Mouse (Mus musculus) adrenal gland, postnatal 10 days (tissue): ENCODE measurements around the gene Sgf29. TPM values are rescaled to one million over a fixed set of nuclear protein-coding genes. Genes with fewer than 3 reads are reported as not detected.

Experiments used
- DNase-seq: peaks from one replicate; pipeline ENCODE4 v3.0.0; 2021; ENCODE audit warnings: mixed read lengths
- long read RNA-seq, 2 experiments: library from polyadenylated mRNA; stranded (forward); transcript quantifications; one replicate each; pipeline ENCODE4 v2.0.0; 2021
- total RNA-seq, 2 experiments: library from RNA; stranded (reverse); gene quantifications; 2 replicates each; pipeline ENCODE4 v1.2.3; 2021

Sgf29 gene
- 10 to 100 TPM; 31.3 to 46.9 TPM for total RNA-seq
- long read RNA-seq, experiment 1, transcript Sgf29-201 (10 exons, 1,312 nt): major isoform, 22 of 22 reads
- long read RNA-seq, experiment 1, partial matches to known transcripts: 0 of 22 reads
- long read RNA-seq, experiment 1, other reads (novel, unspliced or antisense): 0 of 22 reads
- long read RNA-seq, experiment 2, transcript Sgf29-201 (10 exons, 1,312 nt): major isoform, 14 of 17 reads
- long read RNA-seq, experiment 2, partial matches to known transcripts: 1 of 17 reads
- long read RNA-seq, experiment 2, other reads (novel, unspliced or antisense): 2 of 17 reads

DNA sequence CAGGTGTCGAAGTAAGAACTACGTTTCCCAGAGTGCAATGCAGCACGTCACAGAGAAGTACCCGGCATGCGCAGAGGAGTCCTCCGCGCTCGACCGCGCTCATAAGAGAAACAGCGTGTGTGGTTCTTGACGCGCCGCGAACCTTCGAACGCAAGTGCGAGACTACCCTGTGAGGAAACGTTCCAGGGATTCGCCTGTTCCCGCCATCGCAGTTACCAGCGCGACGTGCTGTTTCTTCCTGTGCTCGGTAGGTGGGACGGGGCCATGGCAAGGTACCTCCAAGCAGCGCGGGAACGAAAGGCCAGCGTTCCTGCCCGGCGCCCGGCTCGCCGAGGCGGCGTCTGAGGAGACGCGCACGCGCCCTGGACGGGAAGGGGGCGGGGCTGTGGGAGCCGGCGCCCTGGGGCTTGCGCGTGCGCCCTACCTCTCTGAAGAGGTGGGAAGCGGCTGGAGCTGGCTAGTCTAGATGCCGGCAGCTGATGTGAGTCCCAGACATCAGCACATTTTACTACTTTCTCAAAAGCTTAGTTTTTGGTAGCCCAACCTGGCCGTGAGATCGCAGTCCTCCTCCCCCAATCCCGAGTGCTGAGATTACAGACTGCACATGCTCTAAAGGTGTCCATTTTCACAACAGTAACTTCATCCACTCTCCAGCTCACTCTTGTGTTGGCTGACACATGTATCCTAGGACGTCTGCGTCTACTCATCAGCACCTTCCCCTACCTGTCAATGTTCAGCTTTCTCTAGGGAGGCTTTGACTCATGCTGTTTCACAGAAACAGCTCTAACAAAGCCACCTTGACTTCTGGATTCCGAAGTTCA lies at the start of gene Sgf29:
Gene Sgf29 (plus strand): TSS at position 79 of the 821 bp plus-strand sequence.
- peak; percentile 97 for DNase-seq

DNA sequence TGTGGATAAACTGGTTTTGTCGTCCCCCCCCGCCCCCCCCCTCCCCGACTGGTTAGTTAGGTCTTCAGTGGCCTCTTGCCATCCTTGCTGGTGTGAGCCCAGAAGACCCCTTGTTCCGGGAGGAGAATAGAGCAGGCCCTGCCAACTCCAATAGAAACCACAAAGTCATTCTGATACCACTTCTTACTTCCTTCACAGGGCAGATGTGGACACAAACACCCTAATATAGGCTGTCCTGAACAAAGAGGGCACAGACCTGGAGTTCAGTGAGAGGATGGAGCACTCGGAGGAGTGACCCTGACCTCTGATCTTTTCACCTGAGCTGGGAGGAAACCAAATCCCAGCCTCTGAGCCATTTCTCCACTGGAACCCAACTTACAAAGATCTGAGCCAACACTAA lies 47.2 kb upstream of the Sgf29 start:
- DNase-seq: no peak

DNA sequence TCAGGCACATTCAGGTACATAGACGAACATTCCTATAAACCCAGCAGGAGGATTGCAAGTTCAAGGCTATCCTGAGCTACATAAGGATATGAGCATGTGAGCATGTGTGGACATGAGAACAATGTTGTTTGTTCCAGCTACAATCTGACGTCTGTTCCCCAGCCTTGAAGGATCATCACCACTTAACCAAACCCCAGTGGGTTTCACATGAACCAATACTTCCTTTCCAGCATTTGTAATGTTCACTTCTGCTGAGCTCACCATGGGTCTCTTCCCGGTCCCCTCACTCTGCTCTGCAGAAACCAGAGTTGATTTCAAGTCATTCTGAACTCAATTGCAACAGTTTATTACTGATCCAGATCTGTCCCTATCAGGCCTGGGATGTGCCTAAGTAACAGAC lies 46.5 kb upstream of the Sgf29 start:
- DNase-seq: no peak

DNA sequence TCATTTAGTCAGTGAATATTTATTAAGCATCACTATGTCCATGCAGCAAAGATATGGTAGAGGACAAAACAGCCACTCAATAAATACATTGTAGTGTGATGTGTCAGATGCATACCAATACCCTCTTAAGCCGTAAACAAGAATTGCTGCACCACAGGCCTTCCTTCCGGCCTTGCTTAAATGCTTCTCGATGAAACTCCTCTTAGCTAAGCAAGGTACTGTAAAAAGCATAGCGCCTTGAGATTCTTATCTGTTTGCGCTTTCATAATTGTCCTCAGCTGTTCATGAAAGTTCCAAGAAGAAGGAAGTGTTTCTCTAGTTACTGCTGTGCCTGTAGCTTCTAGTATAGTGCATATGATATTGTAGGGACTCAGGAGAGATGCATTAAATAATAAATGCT lies 42.5 kb upstream of the Sgf29 start:
- DNase-seq: no peak

DNA sequence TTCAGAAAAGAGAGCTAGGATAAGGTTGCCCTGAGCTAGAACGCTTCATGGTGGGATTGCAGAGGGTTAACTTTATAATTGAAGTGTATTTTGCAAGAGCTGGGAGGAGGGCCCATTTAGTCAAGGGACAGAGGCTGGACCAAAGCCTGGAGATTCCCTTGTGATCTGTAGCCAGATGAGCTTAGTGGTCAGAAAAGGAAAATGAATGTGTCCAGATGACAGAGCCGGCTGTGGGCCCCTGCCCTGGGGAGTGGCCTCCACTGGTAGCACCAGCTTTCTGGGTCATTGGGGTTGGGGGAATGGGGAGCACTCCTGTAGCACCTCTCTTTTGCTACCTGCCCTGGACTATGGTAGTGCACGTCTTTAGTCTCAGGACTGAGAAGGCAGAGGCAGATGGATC lies 42.0 kb upstream of the Sgf29 start:
- DNase-seq: peak; percentile 70

DNA sequence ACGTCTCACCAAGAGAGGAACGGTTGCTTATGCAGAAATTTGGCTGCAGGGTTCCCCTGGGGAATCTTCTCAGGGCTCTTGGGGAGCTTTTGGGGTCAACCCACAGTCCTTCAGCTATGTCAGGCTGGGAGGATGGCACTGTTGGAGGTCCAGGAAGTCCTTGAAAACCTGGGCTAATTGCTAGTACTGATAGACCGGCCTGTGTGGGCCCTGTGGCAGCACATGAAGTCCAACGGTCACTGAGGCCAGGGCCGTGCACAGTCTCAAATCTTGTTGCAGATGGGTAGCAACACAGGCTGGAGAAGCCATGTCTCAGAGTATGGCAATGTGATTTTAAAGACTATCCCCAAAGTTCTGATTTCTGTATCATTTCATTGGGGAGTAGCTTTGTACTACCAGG lies 41.3 kb upstream of the Sgf29 start:
- no peak for DNase-seq

DNA sequence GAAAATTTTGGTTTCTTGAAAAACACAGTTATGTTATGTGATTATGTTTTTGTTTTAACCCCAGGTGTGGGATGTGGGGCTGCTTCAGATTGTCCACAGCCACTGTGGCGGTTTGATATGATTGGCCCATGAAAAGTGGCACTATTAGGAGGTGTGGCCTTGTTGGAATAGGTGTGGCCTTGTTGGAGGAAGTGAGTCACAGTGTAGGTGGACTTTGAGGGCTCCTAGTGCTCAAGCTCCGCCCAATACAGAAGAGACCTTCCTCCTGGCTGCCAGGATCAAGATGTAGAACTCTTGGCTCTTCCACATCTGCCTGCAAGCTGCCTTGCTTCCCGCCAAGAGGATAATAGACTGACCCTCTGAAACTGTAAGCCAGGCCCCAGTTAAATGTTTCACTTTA lies 36.4 kb upstream of the Sgf29 start:
- DNase-seq: no peak

DNA sequence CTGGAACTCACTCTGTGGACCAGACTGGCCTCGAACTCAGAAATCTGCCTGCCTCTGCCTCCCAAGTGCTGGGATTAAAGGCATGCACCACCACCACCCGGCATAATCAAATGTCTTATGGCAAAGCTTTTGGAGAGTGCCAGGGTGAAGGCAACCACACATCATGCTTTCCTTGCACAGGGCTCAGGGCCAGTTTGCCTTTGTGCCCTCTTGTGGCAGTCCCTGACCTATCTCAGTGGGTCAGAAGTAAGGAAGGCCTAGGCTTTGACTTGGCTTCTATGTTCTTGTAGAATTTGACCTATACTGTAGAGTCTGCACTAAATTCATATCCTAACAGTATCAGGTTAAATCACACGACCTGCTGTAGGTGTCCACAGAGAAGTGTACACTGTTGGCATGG lies 32.4 kb upstream of the Sgf29 start:
- DNase-seq: no peak

DNA sequence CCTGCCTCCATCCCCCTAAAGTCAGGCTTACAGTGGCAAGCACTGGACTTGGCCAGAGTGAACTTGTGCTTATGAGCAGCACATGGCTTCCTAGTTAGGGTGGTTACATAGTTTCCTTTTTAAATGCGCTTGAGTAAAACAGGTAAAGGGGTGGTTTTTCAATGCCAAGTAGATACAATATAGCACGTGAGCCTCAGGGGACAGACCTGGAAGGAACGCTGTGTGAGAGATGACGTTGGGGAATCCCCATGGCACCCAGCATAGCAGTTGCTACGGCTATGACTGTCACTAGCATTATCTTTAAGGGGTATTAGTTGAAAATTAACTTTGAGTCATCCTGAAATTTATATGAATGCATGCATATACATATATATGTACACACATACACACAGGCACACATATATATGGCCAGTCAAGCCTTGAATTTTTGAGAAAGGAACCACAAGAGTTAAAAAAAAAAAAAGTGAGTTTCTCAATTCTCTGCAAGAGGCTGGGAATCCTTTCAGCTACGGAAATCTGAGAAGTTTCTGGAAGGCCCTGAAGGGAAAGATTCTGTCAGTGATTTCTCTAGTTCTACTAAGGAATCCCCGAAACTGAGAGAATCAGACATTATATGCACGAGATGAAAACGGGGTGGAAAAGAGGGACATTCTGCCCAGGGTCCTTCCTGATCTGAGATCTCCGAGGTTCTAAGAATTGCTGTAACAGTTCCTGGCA lies 29.4 kb upstream of the Sgf29 start:
- no peak for DNase-seq

DNA sequence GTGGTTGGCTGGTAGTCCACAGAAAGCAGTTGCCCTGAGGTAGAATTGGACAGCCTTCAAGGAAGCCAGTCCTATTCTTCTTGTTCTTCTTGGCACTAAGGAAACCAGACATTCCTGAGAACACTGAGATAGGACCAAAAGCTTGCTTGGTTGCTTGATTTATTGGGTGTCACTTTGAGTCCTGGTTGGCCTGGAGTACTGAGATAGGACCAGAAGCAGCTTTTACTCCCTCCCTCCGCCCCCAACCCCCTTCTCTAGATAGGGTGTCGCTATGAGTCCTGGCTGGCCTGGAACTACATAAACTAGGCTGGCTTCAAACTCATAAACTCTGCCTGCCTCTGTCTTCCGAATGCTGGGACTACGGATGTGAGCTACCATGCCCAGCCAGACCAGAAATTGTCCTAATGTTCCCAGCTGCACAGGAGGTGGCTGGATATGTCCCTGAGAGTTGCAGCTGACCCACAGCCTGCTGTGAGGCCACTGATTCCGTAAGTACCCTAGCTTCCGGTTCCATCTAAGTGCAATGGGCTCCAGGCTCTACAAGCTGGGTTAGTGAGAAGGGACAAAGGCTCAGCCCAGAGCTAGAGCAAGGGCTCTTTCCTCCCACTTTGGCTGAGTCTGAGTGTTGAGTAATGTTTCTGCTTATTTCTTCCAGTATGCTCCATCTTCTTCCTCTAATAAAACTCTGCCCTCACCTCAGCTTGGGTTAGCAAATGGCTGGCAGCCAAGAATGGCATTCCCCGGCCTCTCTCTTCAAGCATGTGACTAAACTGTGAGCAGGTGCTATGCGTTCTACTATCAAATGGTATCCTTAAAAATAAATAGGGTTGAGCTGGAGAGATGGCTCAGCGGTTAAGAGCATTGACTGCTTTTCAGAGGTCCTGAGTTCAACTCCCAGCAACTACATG lies 27.4 kb upstream of the Sgf29 start:
- DNase-seq: no peak

DNA sequence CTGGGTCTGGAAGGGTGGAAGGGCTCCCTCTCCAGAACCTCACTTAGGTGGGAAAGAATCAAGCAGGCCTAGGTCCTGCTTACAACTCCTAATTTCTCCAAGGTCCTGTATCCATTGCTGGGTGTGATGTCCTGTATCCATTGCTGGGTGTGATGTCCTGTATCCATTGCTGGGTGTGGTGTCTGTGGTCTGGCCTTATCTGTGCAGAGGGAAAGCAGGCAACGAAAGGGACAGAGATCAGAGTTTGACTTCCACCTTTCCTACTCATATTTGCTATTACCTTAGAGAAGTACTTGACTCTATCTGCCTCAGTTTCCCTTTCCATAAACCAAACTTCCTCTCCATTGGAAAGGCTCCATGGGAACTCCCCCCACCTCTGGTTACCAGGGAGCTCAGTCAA lies 25.7 kb upstream of the Sgf29 start:
- DNase-seq: no peak

DNA sequence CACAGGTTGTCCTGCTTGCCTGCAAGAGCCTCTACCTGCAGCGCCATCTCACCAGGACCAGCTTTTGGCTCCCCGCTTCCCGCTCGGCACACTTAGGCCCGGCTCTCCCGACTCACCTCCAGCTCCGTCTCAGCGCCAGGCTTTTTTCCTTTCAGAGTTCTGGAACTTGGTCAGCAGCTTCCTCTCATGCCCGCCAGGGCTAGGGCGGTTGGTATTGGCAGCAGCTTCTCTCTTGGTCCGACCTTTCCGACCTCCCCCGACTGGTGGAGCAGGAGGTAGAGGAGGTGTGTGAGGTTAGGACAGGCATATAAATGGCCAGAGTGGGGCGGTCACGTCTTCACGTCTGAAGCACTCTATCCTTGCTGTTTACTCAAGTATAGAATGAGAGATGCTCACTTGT lies 24.3 kb upstream of the Sgf29 start:
- DNase-seq: no peak

DNA sequence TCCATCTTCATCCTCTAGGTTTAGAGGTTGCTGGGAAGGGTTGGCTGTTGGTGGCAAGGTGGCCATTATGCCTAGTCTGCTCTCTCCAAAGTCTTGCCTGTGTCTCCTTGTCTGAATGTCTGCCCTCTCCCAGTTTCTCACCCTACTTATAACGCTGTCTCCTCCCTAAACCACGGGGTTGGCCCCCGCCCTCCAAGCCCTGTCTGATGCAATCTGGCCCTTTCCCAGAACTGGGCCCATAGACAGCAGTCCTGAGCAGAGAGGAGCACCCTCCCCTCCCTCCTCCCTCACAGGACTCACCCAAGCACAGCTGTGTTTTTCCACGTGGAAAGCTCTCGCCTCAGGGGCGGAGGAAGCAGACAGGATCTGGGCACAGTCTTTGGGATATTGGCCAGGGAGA lies 23.7 kb upstream of the Sgf29 start:
- DNase-seq: peak; percentile 81

DNA sequence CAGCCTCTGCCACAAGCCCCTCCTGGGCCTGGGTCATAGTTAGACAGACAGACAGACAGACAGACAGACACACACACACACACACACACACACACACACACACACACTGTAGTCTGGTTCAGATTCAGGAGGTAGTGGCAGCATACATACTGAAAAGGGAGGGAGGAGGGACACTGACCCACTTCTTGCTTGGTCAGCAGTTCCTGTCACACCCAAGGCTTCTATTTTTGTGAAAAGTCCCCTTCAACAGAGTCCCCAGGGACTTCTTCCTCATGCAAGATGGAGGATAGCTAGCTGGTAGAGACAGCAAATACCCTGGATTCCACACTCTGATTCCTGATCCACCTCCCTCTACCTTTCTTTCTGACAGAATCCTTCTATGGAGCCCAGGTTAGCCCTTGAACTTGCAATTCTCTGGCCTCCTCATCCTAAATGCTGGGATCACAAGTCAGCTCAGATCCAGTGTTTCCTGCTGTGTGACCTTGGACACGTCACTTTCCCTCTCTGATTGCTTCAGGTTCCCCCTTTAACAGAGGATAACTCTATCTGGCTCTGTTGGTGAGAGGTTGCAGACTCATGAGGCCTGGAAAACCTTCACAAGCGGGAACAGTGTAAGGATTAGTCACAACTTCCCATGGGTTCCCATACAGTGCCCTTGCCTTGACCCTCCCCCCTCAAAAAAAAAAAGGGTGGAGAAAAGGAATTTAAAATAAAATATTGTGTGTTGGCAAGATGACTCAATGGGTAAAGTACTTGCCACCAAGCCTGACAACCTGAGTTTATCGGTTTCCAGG lies 23.1 kb upstream of the Sgf29 start:
- no peak for DNase-seq

DNA sequence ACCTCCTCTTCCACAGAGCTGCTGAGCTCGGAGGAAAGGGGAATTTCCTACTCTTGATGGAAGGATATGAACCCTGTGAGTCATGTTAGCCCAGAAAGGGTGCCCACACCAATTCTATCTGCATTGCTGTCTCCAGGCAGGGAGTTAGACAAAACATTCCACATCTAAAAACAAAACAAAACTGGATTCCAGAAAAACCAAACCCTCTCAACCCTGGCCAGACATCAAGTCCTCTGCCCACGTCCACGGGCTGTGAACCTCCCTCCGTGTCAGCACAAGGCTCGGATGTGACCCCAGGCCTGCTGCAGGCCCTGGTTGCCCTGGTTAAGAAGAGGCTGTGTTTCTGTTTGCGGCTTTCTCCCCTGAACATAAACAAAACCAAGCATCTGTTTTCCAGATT lies 21.0 kb upstream of the Sgf29 start:
- DNase-seq: no peak

DNA sequence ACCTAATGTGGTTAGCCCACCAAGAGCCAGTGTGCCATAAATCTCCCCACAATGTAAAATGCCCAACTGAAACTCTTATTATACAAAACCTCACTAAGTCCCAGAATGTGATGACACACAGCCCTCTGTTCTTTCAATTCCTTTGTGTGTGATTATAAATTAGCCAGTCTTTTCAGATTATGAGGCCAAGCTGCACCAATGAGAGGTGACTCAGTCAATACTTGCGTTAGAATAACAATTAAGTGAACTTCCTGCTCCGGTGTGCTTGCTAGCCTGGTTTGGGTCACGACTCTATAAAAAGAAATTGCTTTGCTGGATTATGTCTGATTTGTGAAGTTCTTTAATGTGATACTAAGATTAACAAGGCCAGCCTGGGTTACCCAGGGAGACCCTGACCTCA lies 19.2 kb upstream of the Sgf29 start:
- no peak for DNase-seq

DNA sequence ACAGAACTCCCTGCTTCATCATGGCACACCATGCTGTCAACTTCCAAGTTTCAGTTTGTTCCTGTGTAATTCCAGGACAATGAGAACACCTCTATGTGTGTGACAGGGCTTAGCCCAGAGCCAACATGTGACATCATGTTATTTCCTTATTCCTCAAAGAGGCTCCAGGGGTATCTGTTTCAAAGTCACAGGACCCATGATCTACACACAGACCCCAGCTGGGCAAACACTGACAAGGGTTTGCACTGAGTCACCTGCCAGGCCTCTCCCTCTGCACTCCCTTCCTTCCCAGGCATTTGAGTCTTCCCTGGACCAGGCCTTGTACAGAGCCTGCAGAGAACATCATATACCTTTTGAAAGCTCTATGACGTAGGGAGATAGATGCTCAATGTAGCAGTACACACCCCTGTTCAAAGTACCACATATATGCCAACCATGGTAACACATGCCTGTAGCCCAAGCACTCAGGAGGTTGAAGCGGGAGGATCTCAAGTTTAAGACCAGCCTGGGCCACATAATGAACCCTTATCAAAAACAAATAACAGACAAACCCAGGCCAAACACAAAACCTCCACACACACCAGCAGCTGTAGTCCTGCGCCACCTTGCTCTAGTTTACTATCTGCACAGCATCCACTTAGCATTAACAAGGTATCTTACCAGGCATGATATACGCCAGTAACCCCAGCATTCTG lies 18.1 kb upstream of the Sgf29 start, which contains the start of gene Nupr1:
Gene Nupr1 (minus strand): TSS at position 38 of the 695 bp plus-strand sequence.
- no peak for DNase-seq

DNA sequence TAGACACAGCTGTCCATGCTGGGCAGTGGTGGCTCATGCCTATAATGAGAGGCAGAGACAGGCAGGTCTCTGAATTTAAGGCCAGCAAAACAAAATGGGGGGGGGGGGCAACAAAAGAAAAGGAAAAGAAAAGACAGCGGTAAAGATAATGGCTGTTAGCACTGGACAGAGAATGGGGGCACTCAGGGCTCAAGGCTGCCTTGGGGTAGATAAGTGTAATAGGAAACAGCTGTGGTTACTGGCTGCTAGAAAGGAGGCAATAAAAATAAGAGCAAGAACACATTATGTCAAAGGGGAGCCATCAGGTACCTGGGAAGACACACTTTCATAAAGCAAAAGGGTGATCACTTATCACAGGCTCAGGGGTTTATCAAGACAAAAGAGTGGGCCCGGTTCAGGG lies 16.6 kb upstream of the Sgf29 start:
- no peak for DNase-seq

DNA sequence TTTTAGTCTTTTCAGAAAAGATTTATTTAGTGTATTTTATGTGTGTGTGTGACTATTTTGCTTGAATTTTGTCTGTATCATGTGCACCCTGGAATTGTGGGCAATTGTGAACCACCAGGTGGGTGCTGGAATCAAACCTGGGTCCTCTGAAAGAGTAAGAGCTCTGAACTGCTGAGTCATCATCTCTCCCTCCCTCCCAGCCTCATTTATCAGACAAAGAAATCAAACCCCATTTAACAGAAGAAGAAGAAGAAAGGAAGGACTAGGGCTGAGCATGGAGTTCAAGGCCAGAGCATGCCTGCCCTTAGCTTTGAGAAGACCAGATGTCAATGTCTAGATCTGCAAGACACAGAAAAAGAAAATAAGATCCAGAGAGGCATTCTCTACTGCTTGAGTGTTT lies 13.7 kb upstream of the Sgf29 start:
- DNase-seq: no peak

DNA sequence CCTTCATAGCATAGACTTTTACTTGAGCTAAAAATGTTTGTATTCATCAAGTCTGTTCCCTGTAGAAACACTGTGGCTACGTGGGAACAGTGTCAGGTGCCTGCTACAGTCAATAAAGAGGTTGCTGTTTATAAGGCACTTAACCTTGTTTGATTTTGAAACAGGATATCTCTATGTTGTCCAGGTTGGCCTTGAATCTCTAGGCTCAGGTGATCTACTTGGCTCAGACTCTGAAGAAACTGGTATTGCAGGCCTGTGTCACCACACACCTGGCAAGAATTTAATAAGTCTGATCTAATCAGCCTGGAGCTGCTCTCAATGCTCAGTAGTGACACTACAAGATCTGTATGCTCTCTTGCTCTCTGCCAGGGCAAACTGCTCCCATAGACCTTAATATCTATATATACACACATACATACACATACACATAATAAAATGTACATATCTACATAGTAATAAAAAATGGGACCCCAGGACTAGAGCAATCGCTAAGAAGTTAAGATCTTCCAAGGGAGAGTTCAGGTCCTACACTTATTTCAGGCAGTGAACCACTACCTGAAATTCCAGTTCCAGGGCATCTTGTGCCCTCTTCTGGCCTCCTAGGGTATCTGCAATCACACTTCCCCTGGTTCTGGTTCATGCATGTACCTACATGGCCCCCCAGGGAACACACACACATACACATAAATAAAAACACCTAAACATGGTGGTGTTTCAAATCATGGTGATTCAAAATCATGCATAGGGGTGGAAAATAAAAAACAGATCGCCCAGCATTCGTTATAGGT lies 12.2 kb upstream of the Sgf29 start:
- peak; percentile 54 for DNase-seq
